Comparison of ENCODE assay signal across 19 mouse cellular contexts in genomic region chr10:90093877-90094276, GRCm38 (mm10).
A peak's percentile ranks its signal among the peaks of the same experiment; 100 is the strongest.
DNase-seq lines count a peak whose midpoint lies in the region; ATAC-seq and TF ChIP-seq lines count a peak whose summit lies in the region.
"Had no signal": no experiment of that assay in that cellular context is flagged by ENCODE, and none has a peak within 500 bp of the region (broad histone marks: within the 10 kb centered on the region; RNA-seq: fewer than 3 reads in every experiment).

No protein-coding gene starts in this region.

- H3K9ac ChIP-seq in forebrain, embryonic 13.5 days: no peak overlapping the region
- no peak overlapping the region for H3K9ac ChIP-seq in forebrain, postnatal 0 days
- H3K9ac ChIP-seq: embryonic facial prominence, embryonic 12.5 days had no signal

- no peak overlapping the region for H3K27ac ChIP-seq in forebrain, embryonic 13.5 days
- H3K27ac ChIP-seq in forebrain, postnatal 0 days (ENCODE audit: low read depth, low read length): no peak overlapping the region
- H3K27ac ChIP-seq: embryonic facial prominence, embryonic 10.5 days; embryonic facial prominence, embryonic 12.5 days had no signal

- no peaks in the 10 kb centered on the region for H3K27me3 ChIP-seq in forebrain, embryonic 13.5 days
- no peaks in the 10 kb centered on the region for H3K27me3 ChIP-seq in forebrain, postnatal 0 days (ENCODE audit: insufficient read depth, low read length)
- H3K27me3 ChIP-seq: embryonic facial prominence, embryonic 12.5 days had no signal

- peak; percentile 30; the same call in 1 of the 2 replicates for ATAC-seq in forebrain, embryonic 13.5 days
- no peak for ATAC-seq in forebrain, postnatal 0 days
- ATAC-seq: activated CD4-positive, CD25-positive, alpha-beta regulatory T cell, adult 4 months; forebrain, embryonic 16.5 days; Patski had no signal

- no peak overlapping the region for H3K4me3 ChIP-seq in forebrain, embryonic 13.5 days
- H3K4me3 ChIP-seq in forebrain, postnatal 0 days (ENCODE audit: low read depth, low read length): no peak overlapping the region
- H3K4me3 ChIP-seq: embryonic facial prominence, embryonic 10.5 days; embryonic facial prominence, embryonic 12.5 days had no signal

- H3K4me1 ChIP-seq in forebrain, embryonic 13.5 days: no peaks in the 10 kb centered on the region
- H3K4me1 ChIP-seq in forebrain, postnatal 0 days (ENCODE audit: insufficient read depth): no peaks in the 10 kb centered on the region
- H3K4me1 ChIP-seq: embryonic facial prominence, embryonic 10.5 days; embryonic facial prominence, embryonic 12.5 days had no signal

- no peak for TF ChIP-seq CTCF in forebrain, postnatal 0 days (IDR thresholded peaks at IDR 0.05; ENCODE audit: low read depth)
- TF ChIP-seq CTCF in brain, embryonic 14.5 days (IDR thresholded peaks at IDR 0.05; ENCODE audit: borderline replicate concordance, extremely low read depth, insufficient read depth, insufficient read length): no peak

- no peaks in the 10 kb centered on the region for H3K36me3 ChIP-seq in forebrain, embryonic 13.5 days (ENCODE audit: poor library complexity, severe bottlenecking)
- no peaks in the 10 kb centered on the region; the same call in 1 of the 2 replicates for H3K36me3 ChIP-seq in forebrain, postnatal 0 days (ENCODE audit: insufficient read depth)
- H3K36me3 ChIP-seq: embryonic facial prominence, embryonic 10.5 days; embryonic facial prominence, embryonic 12.5 days had no signal

- H3K9me3 ChIP-seq in forebrain, embryonic 13.5 days (replicated peaks): no peaks in the 10 kb centered on the region
- H3K9me3 ChIP-seq in forebrain, postnatal 0 days (ENCODE audit: low read length): no peaks in the 10 kb centered on the region
- H3K9me3 ChIP-seq: embryonic facial prominence, embryonic 10.5 days; embryonic facial prominence, embryonic 12.5 days had no signal

- H3K4me2 ChIP-seq in forebrain, embryonic 13.5 days: no peak overlapping the region
- H3K4me2 ChIP-seq in forebrain, postnatal 0 days (ENCODE audit: low read depth): no peak overlapping the region
- H3K4me2 ChIP-seq: embryonic facial prominence, embryonic 12.5 days had no signal

- no peak for TF ChIP-seq POLR2A in brain, embryonic 14.5 days (IDR thresholded peaks at IDR 0.05; ENCODE audit: borderline replicate concordance, extremely low read depth, insufficient read depth, insufficient read length, poor library complexity, severe bottlenecking)

- DNase-seq in forebrain, postnatal 0 days: no peak
- DNase-seq in retina, postnatal 1 day: peak; percentile 49
- DNase-seq in retina, embryonic 14.5 days (ENCODE audit: low spot score): no peak
- peak; percentile 57 for DNase-seq in brain, embryonic 14.5 days (ENCODE audit: low read depth)
- no peak for DNase-seq in cerebellum, adult 9-11 months
- DNase-seq: adrenal gland, adult 8-10 months; adrenal gland, postnatal 14 days; adrenal gland, postnatal 36 days; cerebellum, adult 11 months; cerebellum, adult 18-20 months; cerebellum, adult 8-10 months; cerebellum, postnatal 10 days; cerebellum, postnatal 25 days had no signal

- WGBS in forebrain, embryonic 13.5 days: 40% methylated on average over 6 of the region's 6 CpGs
- WGBS in forebrain, postnatal 0 days: 43% methylated on average over 6 of the region's 6 CpGs

Comparison
In these comparisons a context has a peak if more than half of its experiments do, and no peak if none do; other contexts are left out.
1. DNase-seq: peak in retina, postnatal 1 day (single experiment) and brain, embryonic 14.5 days (single experiment); none in forebrain, postnatal 0 days (single experiment), retina, embryonic 14.5 days (single experiment) and cerebellum, adult 9-11 months (single experiment).